10 mouse cellular contexts compared by ENCODE assay signal in genomic region chr15:31627277-31628154, GRCm38 (mm10). TPM values are rescaled to one million over a fixed set of nuclear protein-coding genes. Genes with fewer than 3 reads are reported as not detected.
DNase-seq lines count a peak whose midpoint lies in the region; ATAC-seq lines count a peak whose summit lies in the region.
"Had no signal": no experiment of that assay in that cellular context is flagged by ENCODE, and none has a peak within 500 bp of the region (broad histone marks: within the 10 kb centered on the region; RNA-seq: fewer than 3 reads in every experiment).

No protein-coding gene starts in this region.

- no peak overlapping the region for H3K4me2 ChIP-seq in kidney, embryonic 16.5 days (replicated peaks; ENCODE audit: low read depth, low read length)
- H3K4me2 ChIP-seq in hindbrain, embryonic 14.5 days (replicated peaks), result no peak overlapping the region
- no peak overlapping the region for H3K4me2 ChIP-seq in midbrain, embryonic 14.5 days (ENCODE audit: low read length)

- DNase-seq in kidney, adult 11 months, result no peak
- peak; percentile 30 for DNase-seq in embryo, embryonic 10.5 days (ENCODE audit: low spot score)
- DNase-seq in hindbrain, embryonic 14.5 days (ENCODE audit: low spot score), result no peak
- DNase-seq in midbrain, embryonic 14.5 days, result peak; percentile 26
- no peak for DNase-seq in yolk sac, embryonic 10.5 days (ENCODE audit: low spot score)
- no peak for DNase-seq in thymus, postnatal 10 days (ENCODE audit: low spot score in 2 of 2)
- no peak for DNase-seq in thymus, postnatal 25 days
- DNase-seq: adrenal gland, postnatal 10 days had no signal

- 38% methylated on average over 12 of the region's 12 CpGs for WGBS in kidney, embryonic 16.5 days
- WGBS in hindbrain, embryonic 14.5 days, result 46% methylated on average over 12 of the region's 12 CpGs
- WGBS in midbrain, embryonic 14.5 days, result 63% methylated on average over 12 of the region's 12 CpGs

- peaks cover 21% of the 10 kb centered on the region; the same call in 1 of the 2 replicates for H3K4me1 ChIP-seq in kidney, embryonic 16.5 days (ENCODE audit: insufficient read depth, low read length)
- H3K4me1 ChIP-seq in hindbrain, embryonic 14.5 days (replicated peaks; ENCODE audit: control insufficient read depth, insufficient read depth, low read length), result peaks cover 12% of the 10 kb centered on the region; the same call in 1 of the 2 replicates
- no peaks in the 10 kb centered on the region for H3K4me1 ChIP-seq in midbrain, embryonic 14.5 days (ENCODE audit: control insufficient read depth, insufficient read depth, low read length)

- no peak overlapping the region for H3K4me3 ChIP-seq in kidney, embryonic 16.5 days (ENCODE audit: low read length)
- no peak overlapping the region for H3K4me3 ChIP-seq in hindbrain, embryonic 14.5 days (replicated peaks; ENCODE audit: low read length)
- H3K4me3 ChIP-seq in midbrain, embryonic 14.5 days (replicated peaks; ENCODE audit: low read depth, low read length), result no peak overlapping the region

- peak overlapping the region; percentile 55; the same call in 1 of the 2 replicates for H3K27ac ChIP-seq in kidney, embryonic 16.5 days (ENCODE audit: low read length)
- H3K27ac ChIP-seq in hindbrain, embryonic 14.5 days, result peak overlapping the region; percentile 52
- no peak overlapping the region for H3K27ac ChIP-seq in midbrain, embryonic 14.5 days (replicated peaks; ENCODE audit: low read depth, low read length)

- ATAC-seq in kidney, embryonic 16.5 days (ENCODE audit: low FRiP score, low TSS enrichment), result no peak
- no peak for ATAC-seq in hindbrain, embryonic 14.5 days (ENCODE audit: low FRiP score)
- ATAC-seq in midbrain, embryonic 14.5 days (ENCODE audit: low FRiP score, low TSS enrichment), result no peak
- ATAC-seq: CD4-positive, CD25-positive, alpha-beta regulatory T cell, adult 4 months had no signal

- no peak overlapping the region for H3K9ac ChIP-seq in kidney, embryonic 16.5 days (replicated peaks; ENCODE audit: low read length)
- 0 out of 2 replicates have a peak overlapping the region, but pooled peaks have one; percentile 5 for H3K9ac ChIP-seq in hindbrain, embryonic 14.5 days
- H3K9ac ChIP-seq in midbrain, embryonic 14.5 days (replicated peaks; ENCODE audit: low read length), result no peak overlapping the region

- H3K27me3 ChIP-seq in kidney, embryonic 16.5 days (ENCODE audit: insufficient read depth, low read length), result no peaks in the 10 kb centered on the region
- no peaks in the 10 kb centered on the region for H3K27me3 ChIP-seq in hindbrain, embryonic 14.5 days (ENCODE audit: control insufficient read depth, insufficient read depth, low read length)
- H3K27me3 ChIP-seq in midbrain, embryonic 14.5 days (ENCODE audit: control insufficient read depth, insufficient read depth, low read length), result no peaks in the 10 kb centered on the region

- 0 out of 2 replicates have a peak, but pooled peaks cover 2% of the 10 kb centered on the region for H3K9me3 ChIP-seq in kidney, embryonic 16.5 days (ENCODE audit: low read length)
- H3K9me3 ChIP-seq in hindbrain, embryonic 14.5 days (ENCODE audit: control insufficient read depth, low read length), result no peaks in the 10 kb centered on the region
- no peaks in the 10 kb centered on the region for H3K9me3 ChIP-seq in midbrain, embryonic 14.5 days (ENCODE audit: control insufficient read depth, low read length)

- H3K36me3 ChIP-seq in kidney, embryonic 16.5 days (ENCODE audit: insufficient read depth, low read length), result 0 out of 2 replicates have a peak, but pooled peaks cover 6% of the 10 kb centered on the region
- H3K36me3 ChIP-seq in hindbrain, embryonic 14.5 days (replicated peaks; ENCODE audit: control insufficient read depth, insufficient read depth), result no peaks in the 10 kb centered on the region
- H3K36me3 ChIP-seq in midbrain, embryonic 14.5 days (ENCODE audit: control insufficient read depth, insufficient read depth, low read length), result no peaks in the 10 kb centered on the region

RNA-seq across cellular contexts. Expression of gene Fam173b, which starts 25.9 kb away (rescaled TPM):
- 14.2 and 14.8 TPM in 2 replicates for polyA plus RNA-seq in kidney, embryonic 16.5 days (2015; fragmentation: Nextera tagmentation; extraction: Ambion mirVana)
- polyA plus RNA-seq in hindbrain, embryonic 14.5 days (2014; fragmentation: Nextera tagmentation; extraction: Ambion mirVana), result 10.5 and 12.1 TPM in 2 replicates
- 9.5 and 10.0 TPM in 2 replicates for polyA plus RNA-seq in midbrain, embryonic 14.5 days (2014; fragmentation: Nextera tagmentation; extraction: Ambion mirVana)

RNA-seq across cellular contexts. Expression of gene Cct5, which starts 25.9 kb away (rescaled TPM):
- polyA plus RNA-seq in kidney, embryonic 16.5 days (2015; fragmentation: Nextera tagmentation; extraction: Ambion mirVana), result 556 and 574 TPM in 2 replicates
- polyA plus RNA-seq in hindbrain, embryonic 14.5 days (2014; fragmentation: Nextera tagmentation; extraction: Ambion mirVana), result 521 and 542 TPM in 2 replicates
- 520 and 567 TPM in 2 replicates for polyA plus RNA-seq in midbrain, embryonic 14.5 days (2014; fragmentation: Nextera tagmentation; extraction: Ambion mirVana)

Comparison
In these comparisons a context has a peak if more than half of its experiments do, and no peak if none do; other contexts are left out.
1. DNase-seq: peak in embryo, embryonic 10.5 days (single experiment) and midbrain, embryonic 14.5 days (single experiment); none in kidney, adult 11 months (single experiment), hindbrain, embryonic 14.5 days (single experiment), yolk sac, embryonic 10.5 days (single experiment), thymus, postnatal 10 days (0 of 2) and thymus, postnatal 25 days (single experiment).